Mouse (Mus musculus) midbrain, embryonic 15.5 days (tissue): ENCODE measurements at regions not wholly inside any gene's neighbourhood (a gene's known extent, or its start where the extent isn't known, plus 50 kb on each side); places are given as distances from the start of the nearest gene placed in this dataset.

Source experiments
- ATAC-seq: fragments of 200-750 bp; cut with Nextera tagmentation; replicated peaks from 2 replicates; pipeline ENCODE4 v1.8.0; 2017; ENCODE audit warnings: moderate TSS enrichment
- H3K27ac ChIP-seq: fragments of 300-500 bp; sonication (generic); 2 replicates; pipeline ENCODE4 v1.5.1; 2015; ENCODE audit warnings: mild to moderate bottlenecking, inconsistent platforms
- H3K27me3 ChIP-seq: fragments of 300-500 bp; sonication (generic); replicated peaks from 2 replicates; pipeline ENCODE4 v1.6.1; 2015; ENCODE audit warnings: inconsistent platforms
- H3K36me3 ChIP-seq: fragments of 300-500 bp; sonication (generic); replicated peaks from 2 replicates; pipeline ENCODE4 v1.6.1; 2015; ENCODE audit warnings: inconsistent platforms
- H3K4me1 ChIP-seq: fragments of 300-500 bp; sonication (generic); 2 replicates; pipeline ENCODE4 v1.6.1; 2015; ENCODE audit warnings: inconsistent platforms
- H3K4me2 ChIP-seq: fragments of 300-500 bp; sonication (generic); 2 replicates; pipeline ENCODE4 v1.6.1; 2015; ENCODE audit warnings: inconsistent platforms, mild to moderate bottlenecking, moderate library complexity
- H3K4me3 ChIP-seq: fragments of 300-500 bp; sonication (generic); 2 replicates; pipeline ENCODE4 v1.5.1; 2015; ENCODE audit warnings: mild to moderate bottlenecking, inconsistent platforms
- H3K9ac ChIP-seq: fragments of 300-500 bp; sonication (generic); 2 replicates; pipeline ENCODE4 v1.6.1; 2015; ENCODE audit warnings: mild to moderate bottlenecking, inconsistent platforms
- H3K9me3 ChIP-seq: fragments of 300-500 bp; sonication (generic); 2 replicates; pipeline ENCODE4 v1.6.1; 2016; ENCODE audit warnings: inconsistent platforms
- WGBS: fragments of 180-500 bp; shearing (Covaris S2); methylation state at CpG from one replicate; pipeline ENCODE4 v1.1.7; 2015; ENCODE audit warnings: mixed read lengths; 5-methylcytosine and 5-hydroxymethylcytosine counted together

DNA sequence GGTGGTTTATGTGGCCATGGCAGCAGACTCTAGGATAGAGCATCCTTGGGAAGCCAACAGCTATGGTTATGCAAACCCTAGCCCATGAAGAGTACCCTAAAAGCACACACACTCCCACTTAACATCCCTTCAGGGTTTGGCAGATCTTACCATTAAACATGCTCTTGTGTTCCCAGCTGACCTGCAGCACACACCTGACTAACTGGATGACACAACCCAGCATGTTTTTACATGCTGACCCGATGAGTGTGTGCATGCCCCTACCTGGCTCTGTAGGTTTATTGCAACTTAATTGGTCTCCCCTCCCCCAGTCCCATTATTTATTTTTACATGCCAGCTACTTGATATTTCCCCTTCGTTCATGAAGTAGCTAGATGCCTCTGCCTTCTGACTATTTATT lies 339.0 kb downstream of the Bcor start:
- ATAC-seq = no peak
- H3K36me3 ChIP-seq = no peaks in the 10 kb centered on the region
- no peak overlapping the region for H3K27ac ChIP-seq
- H3K4me3 ChIP-seq = no peak overlapping the region
- no peaks in the 10 kb centered on the region; the same call in 1 of the 2 replicates for H3K4me1 ChIP-seq
- no peak overlapping the region for H3K9ac ChIP-seq
- no peak overlapping the region for H3K4me2 ChIP-seq
- no peaks in the 10 kb centered on the region for H3K9me3 ChIP-seq
- WGBS = 59% methylated on average over 2 of the region's 2 CpGs
- H3K27me3 ChIP-seq = no peaks in the 10 kb centered on the region; the same call in 1 of the 2 replicates

GRCm38 (mm10) chrX:11821880-11822768 lies 338.0 kb downstream of the Bcor start:
- 34% methylated on average over 16 of the region's 16 CpGs for WGBS
- no peaks in the 10 kb centered on the region; the same call in 1 of the 2 replicates for H3K27me3 ChIP-seq
- H3K4me1 ChIP-seq = peaks cover 7% of the 10 kb centered on the region
- peak; percentile 82 for ATAC-seq
- no peaks in the 10 kb centered on the region for H3K36me3 ChIP-seq
- H3K27ac ChIP-seq = no peak overlapping the region
- H3K9ac ChIP-seq = no peak overlapping the region
- no peak overlapping the region for H3K4me2 ChIP-seq
- no peak overlapping the region for H3K4me3 ChIP-seq
- H3K9me3 ChIP-seq = no peaks in the 10 kb centered on the region

DNA sequence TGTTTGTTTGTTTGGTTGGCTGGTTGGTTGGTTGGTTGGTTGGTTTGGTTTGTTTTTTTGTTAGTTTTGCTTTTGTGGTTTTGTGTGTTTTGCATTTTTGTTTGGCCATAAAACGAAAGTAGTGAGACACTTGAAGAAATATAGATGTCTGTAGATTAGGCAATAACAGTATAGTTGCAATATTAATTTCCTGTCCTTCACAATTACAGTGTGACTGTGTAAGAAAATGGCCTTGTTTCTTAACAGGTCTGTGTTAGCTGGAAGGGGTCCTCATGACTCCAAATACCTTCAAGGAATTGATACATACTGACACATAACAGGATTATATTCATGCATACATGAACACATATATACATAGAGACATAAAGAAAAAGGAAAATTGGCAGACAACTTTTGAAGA lies 334.2 kb downstream of the Bcor start:
- Histone ChIP-seq H3K36me3 (no peaks in the 10 kb centered on the region), H3K4me1 (peaks cover 7% of the 10 kb centered on the region), H3K4me2 (no peak overlapping the region), H3K27me3 (no peaks in the 10 kb centered on the region; the same call in 1 of the 2 replicates), H3K4me3 (no peak overlapping the region), H3K27ac (no peak overlapping the region), H3K9ac (no peak overlapping the region), H3K9me3 (no peaks in the 10 kb centered on the region)
- 86% methylated on average over 1 of the region's 1 CpGs for WGBS
- no peak for ATAC-seq

- H3K9me3 ChIP-seq = no peaks in the 10 kb centered on the region
- no peak overlapping the region for H3K4me3 ChIP-seq
- H3K4me1 ChIP-seq = peaks cover 7% of the 10 kb centered on the region
- no peaks in the 10 kb centered on the region for H3K36me3 ChIP-seq
- H3K27me3 ChIP-seq = no peaks in the 10 kb centered on the region
- peak; percentile 73 for ATAC-seq
- no peak overlapping the region for H3K9ac ChIP-seq
- H3K4me2 ChIP-seq = peak overlapping the region; percentile 34
- peak overlapping the region; percentile 66 for H3K27ac ChIP-seq
- WGBS = 27% methylated on average over 20 of the region's 20 CpGs
Measured at GRCm38 (mm10) chrX:11826737-11827408, 333.3 kb downstream of the Bcor start.

GRCm38 (mm10) chrX:11829411-11830002 lies 330.6 kb downstream of the Bcor start:
- ATAC-seq = no peak
- no peaks in the 10 kb centered on the region for H3K27me3 ChIP-seq
- H3K9ac ChIP-seq = no peak overlapping the region
- H3K27ac ChIP-seq = no peak overlapping the region
- no peak overlapping the region for H3K4me3 ChIP-seq
- peaks cover 7% of the 10 kb centered on the region for H3K4me1 ChIP-seq
- no peaks in the 10 kb centered on the region for H3K9me3 ChIP-seq
- no peaks in the 10 kb centered on the region for H3K36me3 ChIP-seq
- 61% methylated on average over 12 of the region's 12 CpGs for WGBS
- no peak overlapping the region for H3K4me2 ChIP-seq

GRCm38 (mm10) chrX:11837566-11837965 lies 322.6 kb downstream of the Bcor start:
- no peaks in the 10 kb centered on the region for H3K27me3 ChIP-seq
- H3K4me2 ChIP-seq = no peak overlapping the region
- H3K9me3 ChIP-seq = no peaks in the 10 kb centered on the region
- no peak for ATAC-seq
- H3K27ac ChIP-seq = no peak overlapping the region
- no peak overlapping the region for H3K9ac ChIP-seq
- H3K4me1 ChIP-seq = 0 out of 2 replicates have a peak, but pooled peaks cover 8% of the 10 kb centered on the region
- no peak overlapping the region for H3K4me3 ChIP-seq
- 54% methylated on average over 5 of the region's 5 CpGs for WGBS
- H3K36me3 ChIP-seq = no peaks in the 10 kb centered on the region

DNA sequence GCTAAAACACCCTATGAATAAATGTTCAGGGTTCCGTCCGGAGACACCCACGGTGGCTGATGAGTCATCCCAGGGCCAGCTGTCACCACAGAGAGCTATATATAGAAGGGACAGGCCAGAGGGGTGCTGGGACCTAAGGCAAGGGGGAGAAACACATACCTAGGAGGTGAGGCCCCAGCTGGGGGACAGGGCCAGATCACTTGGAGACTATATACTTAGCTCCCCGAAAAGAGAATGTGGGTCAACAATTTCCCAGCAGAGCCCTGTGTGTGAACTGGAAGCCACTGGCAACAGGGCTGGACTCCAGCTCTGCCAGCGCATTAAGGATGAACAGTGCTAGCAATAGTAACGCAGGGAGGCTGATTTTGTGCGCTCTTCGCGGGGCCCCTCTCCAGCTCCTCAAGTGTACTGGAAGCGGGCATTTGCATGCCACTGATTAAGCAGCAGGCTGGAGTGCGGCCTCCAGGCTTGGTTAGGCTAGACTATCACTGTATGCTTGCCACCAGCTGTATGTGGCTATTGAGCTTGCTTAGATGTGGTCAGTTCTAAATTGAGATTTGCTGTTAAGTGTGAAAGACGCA lies 320.4 kb downstream of the Bcor start:
- no peak overlapping the region for H3K4me3 ChIP-seq
- no peaks in the 10 kb centered on the region for H3K27me3 ChIP-seq
- no peak overlapping the region for H3K27ac ChIP-seq
- H3K4me1 ChIP-seq = 0 out of 2 replicates have a peak, but pooled peaks cover 8% of the 10 kb centered on the region
- H3K4me2 ChIP-seq = no peak overlapping the region
- WGBS = 55% methylated on average over 12 of the region's 12 CpGs
- ATAC-seq = no peak
- H3K9me3 ChIP-seq = no peaks in the 10 kb centered on the region
- H3K36me3 ChIP-seq = no peaks in the 10 kb centered on the region
- no peak overlapping the region for H3K9ac ChIP-seq

GRCm38 (mm10) chrX:11840319-11841035 lies 319.7 kb downstream of the Bcor start:
- ATAC-seq = no peak
- no peaks in the 10 kb centered on the region for H3K36me3 ChIP-seq
- 51% methylated on average over 10 of the region's 11 CpGs for WGBS

GRCm38 (mm10) chrX:11845566-11845965 lies 314.6 kb downstream of the Bcor start:
- no peak overlapping the region for H3K27ac ChIP-seq
- H3K4me3 ChIP-seq = no peak overlapping the region
- no peak overlapping the region for H3K4me2 ChIP-seq
- ATAC-seq = no peak
- H3K36me3 ChIP-seq = no peaks in the 10 kb centered on the region
- H3K9me3 ChIP-seq = no peaks in the 10 kb centered on the region
- H3K27me3 ChIP-seq = no peaks in the 10 kb centered on the region
- no peak overlapping the region for H3K9ac ChIP-seq
- 0 out of 2 replicates have a peak, but pooled peaks cover 3% of the 10 kb centered on the region for H3K4me1 ChIP-seq
- 83% methylated on average over 2 of the region's 2 CpGs for WGBS

More at GRCm38 (mm10) chrX:11840319-11841035, 319.7 kb downstream of the Bcor start:
- Histone ChIP-seq H3K27me3 (no peaks in the 10 kb centered on the region), H3K27ac (no peak overlapping the region), H3K9ac (no peak overlapping the region), H3K4me3 (no peak overlapping the region), H3K4me1 (0 out of 2 replicates have a peak, but pooled peaks cover 8% of the 10 kb centered on the region), H3K9me3 (no peaks in the 10 kb centered on the region), H3K4me2 (no peak overlapping the region)

DNA sequence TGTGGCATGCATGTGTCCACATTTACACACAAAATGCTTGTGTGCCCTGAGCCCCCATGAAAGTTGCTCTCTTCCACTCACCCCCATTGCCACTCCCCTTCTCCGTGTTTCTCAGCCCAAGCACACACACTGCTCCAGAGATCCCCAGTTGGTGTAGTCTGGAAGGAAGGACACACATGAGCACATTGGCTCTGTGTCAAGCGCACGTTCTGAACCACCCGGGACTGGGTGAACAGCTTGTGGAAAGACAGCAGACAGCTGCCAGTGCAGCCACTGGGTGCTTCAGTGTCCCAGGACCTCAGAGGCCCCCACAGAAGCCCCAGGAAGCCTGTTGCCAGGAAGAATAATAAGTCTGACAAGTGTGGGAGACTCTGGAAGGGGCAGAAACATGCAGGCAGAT lies 304.2 kb downstream of the Bcor start:
- Histone ChIP-seq H3K27me3 (no peaks in the 10 kb centered on the region), H3K4me1 (peaks cover 4% of the 10 kb centered on the region; the same call in 1 of the 2 replicates), H3K9me3 (no peaks in the 10 kb centered on the region), H3K4me3 (no peak overlapping the region), H3K9ac (no peak overlapping the region), H3K36me3 (no peaks in the 10 kb centered on the region), H3K4me2 (no peak overlapping the region), H3K27ac (no peak overlapping the region)
- ATAC-seq = no peak
- WGBS = 84% methylated on average over 4 of the region's 4 CpGs

DNA sequence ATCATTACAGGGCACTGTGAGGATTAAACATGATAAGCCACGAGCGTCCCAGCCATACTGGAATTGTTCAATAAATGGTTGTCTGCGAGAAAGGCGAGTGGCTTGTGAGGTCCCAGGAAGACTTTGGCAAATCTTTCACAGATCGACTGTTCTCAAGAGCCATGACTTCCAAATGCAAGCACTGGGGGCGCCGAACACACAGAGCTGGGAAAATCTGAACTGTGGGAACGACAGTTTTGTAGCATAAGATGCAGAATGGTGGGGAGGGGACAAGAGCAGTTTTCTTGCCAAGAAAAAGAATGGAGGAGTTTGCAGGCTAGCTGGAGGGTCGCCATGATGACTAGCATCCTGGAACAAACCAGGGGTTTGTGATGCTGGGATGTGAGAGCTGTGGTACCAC lies 300.8 kb downstream of the Bcor start:
- no peak for ATAC-seq
- 57% methylated on average over 9 of the region's 9 CpGs for WGBS
- no peaks in the 10 kb centered on the region for H3K9me3 ChIP-seq
- H3K27me3 ChIP-seq = no peaks in the 10 kb centered on the region
- H3K4me3 ChIP-seq = no peak overlapping the region
- H3K36me3 ChIP-seq = no peaks in the 10 kb centered on the region
- peaks cover 18% of the 10 kb centered on the region for H3K4me1 ChIP-seq
- no peak overlapping the region for H3K9ac ChIP-seq
- H3K4me2 ChIP-seq = no peak overlapping the region
- no peak overlapping the region for H3K27ac ChIP-seq
